Mouse (Mus musculus) right cerebral cortex, postnatal 4 days (tissue): Measurements from ENCODE around the gene Sft2d1.
"Not testable (repeated sequence)": the region's sequence is repeated elsewhere in the genome, so short reads cannot be mapped to it uniquely, and the experiment has no call there.

ENCODE experiments used
- DNase-seq: peaks from one replicate; pipeline ENCODE4 v3.0.0-alpha.2; 2022

The Sft2d1 gene

DNA sequence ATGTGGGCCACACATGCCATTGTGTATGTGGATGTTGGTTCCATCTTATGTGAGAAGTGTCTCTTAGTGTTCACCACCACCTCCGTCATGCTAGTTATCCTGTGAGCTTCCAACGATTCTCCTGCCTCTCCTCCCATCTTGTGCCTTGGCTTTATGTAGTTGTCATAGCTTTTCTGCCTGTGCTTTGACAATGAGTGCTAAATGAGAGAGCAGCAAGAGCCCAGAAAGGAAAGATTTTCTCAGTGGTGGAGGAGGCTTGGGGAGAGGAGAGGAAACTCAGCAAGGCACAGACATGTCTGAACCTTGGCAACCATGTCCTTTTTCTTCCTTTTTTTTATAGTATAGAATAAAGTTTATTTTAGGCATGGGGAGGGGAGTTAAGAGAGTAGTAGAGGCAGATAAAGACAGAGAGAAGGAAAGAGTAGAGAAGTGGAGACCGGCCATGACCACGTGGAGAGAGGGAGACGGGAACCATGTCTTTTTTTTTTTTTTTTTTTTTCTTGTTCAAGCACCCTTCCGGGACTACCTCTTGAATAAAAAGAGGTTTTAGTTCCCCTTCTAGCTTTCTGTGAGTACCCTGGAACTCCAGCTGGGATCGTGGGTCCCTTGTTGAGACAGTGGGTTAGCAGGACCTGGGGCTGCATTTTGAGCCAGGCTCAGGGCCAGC lies 8.0 kb upstream of the Sft2d1 start:
- no peak for DNase-seq

DNA sequence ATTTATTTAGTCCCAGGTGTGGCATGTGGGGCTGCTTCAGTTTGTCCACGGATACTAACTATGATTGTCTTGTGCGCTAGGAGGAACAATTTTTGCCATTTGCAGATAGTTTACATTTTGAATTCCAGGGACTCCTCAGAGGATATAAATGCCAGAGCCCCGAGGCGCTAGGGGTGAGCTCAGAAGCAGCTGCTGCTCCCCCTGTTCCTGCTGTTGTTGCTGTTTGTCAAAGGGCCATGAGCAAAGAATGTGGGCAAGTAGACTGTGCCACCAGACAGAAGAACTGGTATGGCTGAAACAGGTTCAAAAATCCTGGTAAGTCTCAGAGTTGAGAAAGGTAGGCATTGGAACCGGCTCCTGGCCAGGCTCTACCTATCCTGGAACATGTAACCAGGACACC lies 7.2 kb upstream of the Sft2d1 start:
- no peak for DNase-seq

DNA sequence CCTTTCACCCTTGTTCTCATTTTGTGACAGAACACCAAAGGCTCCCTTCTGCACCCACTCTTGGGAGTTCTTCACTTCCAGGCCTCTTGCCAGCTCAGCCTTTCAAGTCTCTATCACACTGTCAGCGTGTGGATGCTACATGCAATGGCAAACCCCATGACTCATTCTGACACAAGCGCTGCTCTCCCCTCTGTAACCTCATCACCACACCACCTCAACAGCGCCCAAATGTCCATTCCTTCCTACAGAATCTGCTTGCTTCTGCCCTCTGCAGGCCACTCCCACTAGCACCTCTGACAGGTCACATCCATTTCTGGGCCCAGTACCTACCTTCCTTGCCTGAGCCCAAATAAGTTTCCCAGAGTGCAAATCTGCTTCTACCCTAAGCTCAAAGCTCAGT lies 5.1 kb upstream of the Sft2d1 start:
- DNase-seq: no peak

DNA sequence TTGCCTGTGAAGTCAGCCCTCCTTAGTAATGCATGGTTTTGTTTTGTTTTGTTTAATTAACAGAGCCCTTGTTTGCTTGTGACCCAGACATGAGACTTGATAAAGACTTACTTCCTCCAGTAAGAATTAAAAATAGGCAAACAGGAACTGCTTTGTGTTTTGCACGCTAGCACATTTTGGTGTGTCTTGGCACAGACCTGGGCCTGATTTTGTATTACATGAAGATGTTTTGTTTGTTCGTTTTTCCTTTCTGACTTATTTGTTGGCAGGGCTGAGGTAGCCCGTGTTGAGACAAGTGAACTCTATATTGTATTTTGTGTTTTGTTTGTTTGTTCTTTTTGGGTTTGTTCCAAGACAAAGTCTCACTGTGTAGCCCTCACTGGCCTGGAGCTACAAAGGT lies 849 bp downstream of the Sft2d1 start:
- DNase-seq: no peak

DNA sequence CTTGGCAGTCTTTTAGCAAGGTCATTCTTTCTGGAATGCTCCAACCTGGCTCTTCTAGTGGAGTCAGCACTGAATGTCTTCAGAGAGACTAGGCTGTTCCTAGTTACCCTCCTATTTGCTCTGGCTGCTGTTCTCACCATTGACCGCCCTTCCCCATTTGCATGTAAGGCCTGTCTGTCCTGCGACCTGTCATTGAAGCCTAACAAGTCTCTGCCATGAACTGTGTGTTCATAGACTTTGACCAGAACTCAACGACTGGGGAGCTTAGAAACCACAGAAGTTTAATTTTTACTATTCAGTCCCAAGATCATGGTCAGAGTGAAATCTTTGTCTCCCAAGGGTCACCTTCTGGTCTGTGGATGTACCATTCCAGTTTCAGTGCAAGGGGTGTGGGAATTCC lies 3.1 kb downstream of the Sft2d1 start:
- DNase-seq: no peak

DNA sequence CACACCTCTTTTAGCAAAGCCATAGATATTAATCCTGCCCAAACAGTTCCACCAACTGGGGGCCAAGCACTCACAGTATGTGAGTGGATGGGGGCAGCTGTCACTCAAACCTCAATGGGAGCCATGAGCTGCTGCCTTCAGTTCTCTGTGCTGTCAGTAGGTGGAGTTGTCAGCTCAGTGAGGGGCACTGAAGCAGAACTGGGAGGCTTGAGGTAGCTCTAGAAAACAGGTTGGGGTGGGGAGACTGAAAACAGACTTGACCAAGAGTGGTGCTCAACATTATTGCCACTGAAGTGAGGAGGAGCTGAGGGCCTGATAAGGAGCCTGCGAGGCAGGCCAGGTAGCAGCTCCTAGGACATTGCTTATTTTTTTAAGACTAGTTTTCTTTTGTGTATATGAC lies 5.3 kb downstream of the Sft2d1 start:
- no peak for DNase-seq

DNA sequence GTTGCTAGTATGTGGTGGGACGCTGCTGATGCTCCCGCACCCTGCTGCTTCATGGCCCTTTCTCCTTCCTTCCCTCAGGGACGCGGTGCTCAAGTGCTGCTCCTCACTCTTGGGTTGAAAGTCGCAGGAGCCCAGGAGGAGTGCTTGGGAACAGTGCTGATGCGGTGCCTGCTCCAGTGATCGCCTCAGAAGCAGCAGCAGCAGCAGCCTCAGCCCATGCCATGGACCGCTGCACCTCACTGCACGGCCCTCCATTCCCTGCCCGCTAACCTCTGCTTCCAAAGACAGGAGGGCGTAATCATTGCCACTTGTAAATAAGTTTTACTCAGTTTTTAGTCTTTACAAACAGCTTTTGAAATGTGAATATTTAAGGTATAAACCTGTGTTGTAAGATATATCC lies 16.0 kb downstream of the Sft2d1 start:
- not testable (repeated sequence) for DNase-seq

DNA sequence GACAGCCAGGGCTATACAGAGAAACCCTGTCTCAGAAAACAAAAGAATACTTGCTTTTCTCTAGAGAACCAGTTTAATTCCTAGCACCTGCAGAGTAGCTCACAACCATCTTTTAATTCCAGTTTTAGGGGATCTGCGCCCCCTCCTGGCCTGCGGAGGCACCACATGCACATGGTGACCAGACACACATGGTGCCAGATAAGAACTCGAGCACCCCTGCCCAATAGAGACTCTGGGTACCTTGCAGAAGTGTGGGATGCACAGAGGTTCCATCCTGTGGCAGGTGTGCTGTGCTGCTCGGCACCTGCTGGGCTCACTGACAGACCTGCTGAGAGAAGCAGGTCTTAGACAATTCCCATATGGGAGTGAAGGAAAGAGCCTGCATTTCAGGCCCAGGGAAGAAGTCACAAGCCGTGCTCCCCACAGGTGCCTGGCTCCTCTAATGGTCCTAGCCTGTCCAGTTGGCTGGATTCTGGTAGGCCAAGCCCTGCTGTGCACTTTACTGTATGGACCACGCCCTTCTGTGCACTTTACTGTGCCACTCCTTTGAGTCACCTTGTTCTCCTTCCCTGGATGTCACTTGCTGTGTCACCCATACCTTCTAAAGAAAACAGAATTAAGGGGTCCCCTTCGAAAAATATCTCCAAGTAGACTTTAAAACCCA lies 17.7 kb downstream of the Sft2d1 start:
- no peak for DNase-seq

DNA sequence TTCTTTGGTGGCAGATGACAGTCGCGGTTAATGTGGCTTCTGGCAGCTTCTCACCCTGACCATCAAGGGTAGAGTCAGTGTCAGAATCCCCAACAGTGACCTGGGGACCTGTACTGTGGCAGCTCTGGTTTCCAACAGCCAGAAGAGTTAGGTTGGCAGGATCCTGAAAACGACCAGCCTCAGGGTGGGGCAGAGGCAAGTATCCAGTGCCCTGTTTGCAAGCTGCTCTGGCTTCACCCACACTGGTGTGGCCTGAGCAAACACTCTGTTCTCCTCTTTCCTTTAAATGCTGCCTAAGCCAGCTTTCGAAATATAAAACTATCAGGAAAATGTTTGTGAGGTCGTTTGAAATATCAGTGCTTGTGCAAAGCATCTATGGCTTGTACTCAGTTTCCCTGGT lies 19.7 kb downstream of the Sft2d1 start:
- no peak for DNase-seq

DNA sequence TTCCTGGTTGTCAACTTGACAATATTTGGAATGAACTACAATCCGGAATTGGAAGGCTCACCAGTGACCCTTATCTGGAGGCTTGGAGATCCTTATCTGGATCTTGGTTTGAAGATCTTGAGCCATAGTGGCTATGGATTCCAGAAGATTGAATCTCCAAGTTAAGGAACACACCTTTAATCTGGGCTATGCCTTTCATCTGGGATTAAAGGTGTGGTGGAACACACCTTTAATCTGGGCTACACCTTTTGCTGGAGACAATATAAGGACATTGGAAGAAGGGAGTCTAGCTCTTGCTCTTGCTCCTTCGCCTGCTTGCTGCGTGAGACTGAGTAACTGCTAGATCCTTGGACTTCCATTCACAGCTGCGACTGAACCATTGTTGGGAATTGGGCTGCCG lies 26.3 kb downstream of the Sft2d1 start, which contains the start of gene Prr18:
Prr18 (plus strand) TSS at position 301 of the 400 bp plus-strand sequence.
- DNase-seq: not testable (repeated sequence)

DNA sequence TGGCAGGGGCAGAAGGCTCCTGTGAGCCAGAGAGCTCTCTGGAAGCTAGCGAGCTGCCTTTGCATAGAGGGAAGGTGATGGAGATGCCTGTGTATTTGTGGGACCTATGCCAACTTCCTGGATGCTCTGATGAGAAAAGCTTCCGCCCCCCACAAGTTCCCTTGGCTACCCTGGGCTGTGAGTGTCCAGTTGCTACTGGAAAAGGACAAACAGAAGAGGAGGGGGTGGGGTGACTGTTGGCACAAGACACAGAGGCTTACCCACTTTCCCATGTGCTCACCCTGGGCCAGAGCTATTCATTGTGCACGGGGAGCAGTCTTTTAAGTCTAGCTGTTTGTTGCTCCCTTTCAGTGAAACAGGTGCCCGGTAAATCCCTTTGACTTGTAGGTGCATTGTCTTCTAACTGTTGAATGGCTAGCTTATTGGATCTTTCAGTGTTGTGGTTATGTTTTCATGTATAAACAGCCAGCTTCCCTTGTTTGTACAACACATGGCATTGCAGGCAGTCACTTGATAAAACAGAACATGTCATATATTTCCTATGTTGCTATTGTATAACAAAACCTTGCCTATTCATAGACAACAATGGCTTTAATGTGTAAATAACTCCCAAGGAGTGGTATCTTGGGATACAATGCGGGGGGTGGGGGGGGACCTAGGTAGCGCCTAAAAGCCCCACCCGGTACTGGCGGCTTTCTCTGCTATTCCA lies 28.9 kb downstream of the Sft2d1 start:
- DNase-seq: peak; percentile 35

DNA sequence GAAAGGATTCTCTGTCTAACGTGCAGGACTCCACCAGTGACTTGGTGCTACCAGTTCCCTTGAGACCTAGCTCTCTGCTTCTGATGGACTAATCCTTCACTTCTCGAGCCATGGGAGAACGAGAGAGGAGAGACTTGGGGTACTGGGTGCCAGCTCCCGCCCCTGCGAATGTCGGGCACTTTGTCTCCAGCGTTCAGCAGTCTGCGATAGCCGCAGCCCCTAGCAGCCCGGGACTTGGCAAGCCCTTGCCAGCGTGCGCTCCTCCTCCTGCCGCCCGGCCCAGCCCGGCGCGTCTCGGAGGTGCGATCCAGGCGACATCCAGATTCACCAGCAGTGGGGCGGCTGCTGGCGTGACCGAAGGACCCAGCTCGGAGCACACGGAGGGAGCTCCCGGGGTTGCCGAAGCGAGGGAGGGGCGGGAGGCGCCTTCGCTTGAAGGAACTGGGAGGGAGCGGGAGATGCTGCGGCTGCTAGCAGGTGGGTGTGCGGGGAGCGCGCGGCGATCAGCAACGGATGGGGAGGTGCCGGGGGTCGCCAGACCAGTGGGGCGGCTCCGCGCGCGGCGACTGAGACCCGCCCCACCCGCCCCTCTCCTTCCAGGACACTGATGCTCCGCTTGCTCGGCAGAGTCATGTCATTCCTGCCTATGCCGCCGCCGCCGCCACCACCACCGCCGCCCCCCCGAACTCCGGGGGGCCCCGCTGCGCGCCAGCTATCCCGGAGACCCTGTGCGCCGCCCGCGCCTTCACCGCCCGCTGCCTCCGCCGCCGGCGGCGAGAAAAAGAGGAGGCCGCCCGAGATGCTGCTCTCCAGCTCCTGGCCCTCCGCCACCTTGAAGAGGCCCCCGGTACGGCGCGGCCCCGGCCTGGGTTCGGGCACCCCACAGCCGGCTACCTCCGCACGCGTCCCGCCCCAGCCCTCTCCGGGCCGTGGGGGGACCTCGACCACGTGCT lies 29.8 kb downstream of the Sft2d1 start:
- DNase-seq: peak; percentile 71

DNA sequence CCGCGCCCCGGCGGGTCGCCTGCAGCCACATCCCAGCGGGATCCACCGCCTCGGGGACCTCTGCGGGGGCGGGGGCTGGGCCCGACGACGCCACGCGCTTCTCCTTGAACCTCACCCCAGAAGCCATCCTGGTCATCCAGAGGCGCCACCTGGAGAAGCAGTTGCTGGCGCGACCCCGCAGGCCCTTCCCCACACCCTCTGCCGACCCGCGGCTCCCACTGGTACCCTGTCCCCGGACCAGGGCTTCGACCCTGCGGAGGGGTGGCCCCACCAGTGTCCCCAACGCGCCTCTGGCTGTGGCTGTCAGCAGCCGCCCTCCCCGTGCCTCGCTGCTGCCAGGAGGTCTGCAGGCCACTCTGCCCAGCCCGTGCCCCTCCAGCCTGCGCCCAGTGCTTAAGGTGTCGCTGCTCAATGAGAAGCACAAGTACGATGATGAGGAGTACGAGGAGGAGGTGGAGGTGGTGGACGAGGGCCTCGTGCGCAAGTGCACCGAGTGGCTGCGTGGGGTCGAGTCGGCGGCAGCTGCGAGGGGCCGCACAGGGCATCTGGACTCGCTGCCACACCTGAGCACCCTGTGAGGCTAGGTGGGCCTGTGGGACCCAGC lies 30.6 kb downstream of the Sft2d1 start:
- peak; percentile 29 for DNase-seq

DNA sequence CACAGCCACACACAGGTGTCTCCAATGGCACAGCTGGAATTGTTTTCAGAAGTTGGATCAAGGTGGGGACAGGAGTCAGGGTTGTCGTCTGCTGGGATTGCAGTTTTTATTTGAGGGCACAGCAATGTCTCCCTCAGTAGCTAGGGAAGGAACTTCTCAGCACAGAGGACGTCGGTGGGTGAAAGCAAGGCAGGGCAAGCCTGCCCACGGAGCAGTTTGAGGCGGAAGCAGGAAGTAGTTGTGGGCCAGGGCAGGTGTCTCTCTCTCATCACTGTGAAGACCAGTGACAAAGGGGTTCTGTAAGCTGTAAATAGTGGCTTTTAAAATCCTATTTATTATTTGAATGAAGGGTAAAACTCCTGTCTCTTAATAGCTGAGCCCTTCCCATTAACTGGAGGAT lies 31.8 kb downstream of the Sft2d1 start:
- DNase-seq: no peak

DNA sequence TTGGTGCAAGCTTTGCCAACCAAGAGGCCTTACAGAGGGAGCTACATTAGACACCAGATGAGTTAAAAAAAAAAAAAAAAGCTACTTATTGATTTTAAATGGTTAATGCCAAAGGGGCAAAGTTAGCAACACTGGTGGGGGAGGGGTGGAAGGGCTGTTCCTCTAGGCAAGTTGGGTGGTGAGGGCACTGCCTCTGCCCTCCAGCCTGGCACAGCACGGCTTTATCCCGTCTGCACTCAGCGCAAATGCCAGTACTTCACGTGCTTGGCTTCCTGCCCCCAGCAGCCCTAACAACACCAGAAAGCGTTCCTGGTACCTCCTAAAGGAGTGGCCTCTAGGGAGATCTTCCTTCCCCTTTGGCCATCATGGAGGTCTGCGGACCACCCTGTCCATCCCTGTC lies 32.5 kb downstream of the Sft2d1 start:
- peak; percentile 25 for DNase-seq

DNA sequence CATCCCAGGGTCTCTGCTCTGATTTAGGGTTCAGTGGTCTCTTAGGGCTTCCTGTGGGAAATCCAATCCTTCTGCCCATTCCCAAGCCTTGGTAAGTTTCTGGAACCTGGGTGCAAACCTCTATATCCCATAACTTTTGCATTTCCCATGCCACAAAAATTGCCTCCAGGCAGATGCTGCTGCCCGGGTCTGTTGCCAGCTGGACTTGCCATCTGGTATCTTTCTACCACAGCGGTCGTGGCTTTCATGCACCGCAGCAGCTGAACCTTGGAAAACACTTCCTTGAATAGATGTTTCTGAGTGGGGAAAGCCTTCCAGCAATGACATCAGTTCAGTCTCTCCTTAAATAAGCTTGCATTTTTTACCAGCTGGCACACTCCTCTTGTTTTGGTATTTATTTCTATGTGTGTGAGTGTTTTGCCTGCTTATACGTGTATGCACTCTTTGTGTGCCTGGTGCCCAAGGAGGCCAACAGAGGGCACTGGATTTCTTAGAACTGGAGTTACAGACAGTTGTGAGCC lies 36.9 kb downstream of the Sft2d1 start:
- DNase-seq: no peak

DNA sequence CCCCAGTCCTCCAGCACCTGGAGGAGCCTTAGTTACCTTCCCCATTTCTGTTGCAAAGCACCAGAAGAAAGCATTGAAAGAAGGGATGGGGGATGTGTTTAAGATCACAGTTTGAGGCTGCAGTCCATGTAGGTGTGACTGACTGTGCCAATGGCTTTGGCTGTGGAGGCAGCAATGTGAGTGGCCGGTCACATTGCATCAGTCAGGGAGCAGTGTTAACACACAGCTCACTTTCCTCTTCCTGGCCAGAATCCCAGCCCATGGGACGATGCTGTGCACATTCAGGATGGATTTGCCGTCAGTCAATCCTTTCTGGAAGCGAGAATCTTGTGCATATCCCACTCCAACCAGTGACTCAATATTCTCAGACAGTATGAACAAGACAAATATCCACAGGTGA lies 38.0 kb downstream of the Sft2d1 start:
- DNase-seq: no peak

DNA sequence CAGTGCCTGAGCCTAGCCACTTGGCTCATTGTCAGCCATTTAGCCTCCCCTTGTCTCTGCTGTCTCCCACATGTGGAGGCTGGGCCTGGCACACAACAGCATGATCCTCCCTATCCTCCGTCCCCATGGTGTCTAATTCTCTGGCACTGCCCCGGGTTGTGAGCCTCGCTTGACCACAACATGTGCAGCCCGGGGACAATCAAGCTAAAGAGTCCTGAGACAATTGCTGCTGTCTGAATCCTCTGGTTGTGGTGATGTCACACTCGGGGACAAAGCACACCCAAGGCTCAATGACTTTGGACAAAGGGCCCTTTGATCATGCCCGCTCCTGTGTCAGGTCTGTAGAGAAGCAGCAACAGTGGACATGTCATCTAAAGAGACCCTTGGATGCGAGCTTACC lies 40.2 kb downstream of the Sft2d1 start:
- DNase-seq: no peak

DNA sequence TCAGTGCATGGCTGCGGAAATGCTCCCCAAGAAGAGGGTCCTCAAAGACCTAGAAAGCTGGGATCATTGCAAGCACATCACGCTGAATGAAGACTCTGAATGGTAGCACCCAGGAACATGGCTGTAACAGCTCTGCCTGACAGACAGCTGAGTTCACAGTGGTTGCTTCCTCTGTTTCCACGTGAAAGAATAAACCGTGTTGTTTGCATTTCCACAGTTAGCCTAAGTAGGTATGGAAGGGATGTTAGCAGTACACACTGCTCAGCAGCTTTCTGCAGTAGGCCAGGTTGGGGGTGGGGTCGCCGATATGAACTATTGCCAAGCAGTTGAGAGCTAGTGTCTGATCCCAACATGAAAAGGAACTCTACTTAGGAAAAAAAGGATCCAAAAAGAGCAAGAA lies 44.8 kb downstream of the Sft2d1 start, which contains the start of gene T2:
T2 (plus strand) TSS at position 301 of the 400 bp plus-strand sequence.
- no peak for DNase-seq

DNA sequence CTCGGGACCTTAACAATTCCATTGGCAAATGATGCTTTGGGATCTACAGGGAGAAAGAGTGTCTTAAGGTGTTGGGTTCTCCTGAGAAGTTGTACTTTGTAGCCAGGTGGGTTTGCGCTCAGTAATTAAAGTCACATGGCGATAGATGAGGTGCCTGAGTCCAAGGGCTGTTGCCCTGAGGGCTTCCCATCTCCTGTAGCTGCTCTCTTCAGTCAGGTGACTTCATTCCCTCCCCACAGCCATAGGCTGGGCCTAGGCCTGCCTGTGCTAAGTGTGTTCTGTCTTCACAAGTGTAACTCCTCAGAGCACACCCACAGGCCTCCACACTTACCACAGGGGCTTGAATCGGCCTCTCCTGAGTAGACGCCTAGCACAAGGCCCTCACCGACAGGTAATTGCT lies 46.6 kb downstream of the Sft2d1 start:
- DNase-seq: no peak

DNA sequence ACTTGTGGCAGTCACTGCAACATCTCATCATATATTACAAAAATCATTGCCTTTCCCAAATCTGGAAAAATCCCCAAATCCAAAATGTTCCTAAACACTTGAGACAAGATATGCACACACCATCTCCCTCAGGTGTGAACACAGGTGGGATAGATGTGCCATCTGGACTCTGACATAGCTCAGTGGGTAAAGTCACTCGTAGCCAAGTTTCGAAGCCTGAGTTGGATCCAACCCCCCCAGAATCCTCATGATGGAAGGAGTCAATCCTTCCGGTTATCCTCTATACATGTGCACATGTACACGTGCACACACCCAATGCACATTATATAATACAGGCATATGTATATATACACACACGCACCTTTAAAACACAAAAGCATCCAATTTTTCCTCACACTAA lies 50.0 kb downstream of the Sft2d1 start:
- DNase-seq: no peak
